Mouse (Mus musculus): Measurements from ENCODE around the gene Chsy1. TPM values are rescaled to one million over a fixed set of nuclear protein-coding genes. Genes with fewer than 3 reads are reported as not detected.

The Chsy1 gene
- polyA plus RNA-seq, 1 experiment from 2014 or later, result 11.7 TPM

DNA sequence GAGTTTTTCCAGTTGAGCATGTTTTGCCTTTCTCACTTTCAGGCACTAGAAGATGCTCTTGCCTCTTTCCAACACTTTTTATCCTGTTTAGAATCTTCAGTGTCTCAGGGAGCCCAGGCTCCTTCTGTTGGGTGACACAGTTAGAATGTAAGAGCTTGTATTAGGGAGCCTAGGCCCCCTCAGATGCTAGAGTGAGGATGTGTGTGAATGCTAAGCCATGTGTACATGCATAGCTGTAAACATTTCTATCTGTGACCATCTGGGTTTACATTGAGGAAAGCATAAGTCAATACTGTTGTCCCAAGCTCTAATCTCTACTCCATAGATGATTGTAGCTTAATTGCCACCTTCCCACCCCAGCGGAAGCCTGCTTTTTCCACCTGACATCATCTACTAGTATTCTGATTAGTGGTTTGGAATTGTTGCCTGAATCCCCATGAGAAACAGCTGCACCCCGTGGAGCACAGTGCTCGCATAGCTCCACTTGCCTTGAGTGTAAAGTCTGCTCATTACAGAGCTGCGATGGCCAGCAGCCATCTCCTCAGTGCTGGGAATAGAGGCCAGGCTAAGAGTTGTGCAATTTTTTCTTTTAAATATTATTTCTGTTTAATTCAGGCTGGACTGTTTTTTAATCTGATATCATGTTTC lies 31.7 kb downstream of the Chsy1 start:
- no peak overlapping the region for H3K4me2 ChIP-seq
- H3K9me3 ChIP-seq, result no peaks in the 10 kb centered on the region
- 86% methylated on average over 4 of the region's 4 CpGs for WGBS
- H3K4me1 ChIP-seq, result peaks cover 45% of the 10 kb centered on the region
- no peak overlapping the region for H3K9ac ChIP-seq
- H3K36me3 ChIP-seq, result peaks cover 19% of the 10 kb centered on the region
- no peak for ATAC-seq (ENCODE audit: extremely low read depth, insufficient number of reproducible peaks, low FRiP score, low TSS enrichment)
- H3K27ac ChIP-seq (replicated peaks), result no peak overlapping the region
- H3K27me3 ChIP-seq (replicated peaks), result no peaks in the 10 kb centered on the region
- H3K4me3 ChIP-seq, result no peak overlapping the region

DNA sequence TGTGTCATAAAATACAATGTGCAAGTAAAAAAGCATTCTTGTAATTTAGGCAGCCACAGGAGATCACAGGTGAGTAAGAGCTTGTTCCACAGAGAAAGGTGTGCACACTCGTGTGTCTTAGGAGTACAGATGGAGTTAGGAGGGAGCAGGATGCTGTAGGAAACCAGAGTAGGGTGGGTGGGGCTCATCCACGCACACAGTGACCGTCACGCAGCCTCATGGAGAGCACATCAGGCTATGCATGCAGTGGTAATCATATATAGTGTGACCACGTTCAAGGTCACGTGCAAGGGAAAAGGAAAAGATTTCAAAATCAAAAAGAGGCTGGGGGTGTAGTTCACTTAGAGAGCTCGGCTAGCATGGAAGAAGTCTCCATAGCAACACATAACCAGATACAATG lies 33.2 kb downstream of the Chsy1 start:
- H3K4me3 ChIP-seq, result no peak overlapping the region
- no peak overlapping the region for H3K27ac ChIP-seq (replicated peaks)
- peaks cover 31% of the 10 kb centered on the region for H3K4me1 ChIP-seq
- H3K27me3 ChIP-seq (replicated peaks), result no peaks in the 10 kb centered on the region
- H3K9me3 ChIP-seq, result no peaks in the 10 kb centered on the region
- no peak overlapping the region for H3K9ac ChIP-seq
- H3K36me3 ChIP-seq, result peaks cover 19% of the 10 kb centered on the region
- H3K4me2 ChIP-seq, result no peak overlapping the region
- ATAC-seq (ENCODE audit: extremely low read depth, insufficient number of reproducible peaks, low FRiP score, low TSS enrichment), result no peak
- 84% methylated on average over 7 of the region's 7 CpGs for WGBS

DNA sequence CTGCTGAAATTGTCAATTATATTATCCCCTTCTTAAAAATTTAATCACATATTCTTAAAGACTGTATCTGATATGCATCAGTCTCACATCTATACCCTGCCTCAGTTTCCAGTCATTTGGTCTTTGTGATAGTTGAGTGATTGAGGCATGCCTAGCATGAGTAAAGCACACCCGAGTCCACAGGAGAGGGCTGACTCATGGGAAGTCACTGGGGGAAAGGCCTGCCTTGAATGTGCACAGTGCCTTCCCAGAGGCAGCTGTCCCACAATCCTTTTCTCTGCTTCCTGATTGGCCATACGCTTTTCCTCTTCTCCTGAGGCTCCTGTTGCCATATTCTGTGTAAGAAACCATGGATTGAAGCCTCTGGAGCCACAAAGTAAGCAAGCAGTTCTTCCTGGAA lies 35.2 kb downstream of the Chsy1 start:
- ATAC-seq (ENCODE audit: extremely low read depth, insufficient number of reproducible peaks, low FRiP score, low TSS enrichment), result no peak
- Histone ChIP-seq H3K27ac (replicated peaks) (no peak overlapping the region), H3K36me3 (peaks cover 11% of the 10 kb centered on the region), H3K9ac (no peak overlapping the region), H3K4me1 (peaks cover 31% of the 10 kb centered on the region), H3K4me2 (no peak overlapping the region), H3K4me3 (no peak overlapping the region), H3K27me3 (replicated peaks) (no peaks in the 10 kb centered on the region), H3K9me3 (no peaks in the 10 kb centered on the region)
- 85% methylated on average over 2 of the region's 2 CpGs for WGBS

GRCm38 (mm10) chr7:66147156-66147555 lies 37.8 kb downstream of the Chsy1 start:
- Histone ChIP-seq H3K4me1 (peaks cover 27% of the 10 kb centered on the region), H3K36me3 (peaks cover 6% of the 10 kb centered on the region), H3K4me3 (no peak overlapping the region), H3K4me2 (no peak overlapping the region), H3K9ac (no peak overlapping the region), H3K27me3 (replicated peaks) (no peaks in the 10 kb centered on the region), H3K9me3 (no peaks in the 10 kb centered on the region), H3K27ac (replicated peaks) (no peak overlapping the region)
- ATAC-seq (ENCODE audit: extremely low read depth, insufficient number of reproducible peaks, low FRiP score, low TSS enrichment), result no peak
- 86% methylated on average over 1 of the region's 1 CpGs for WGBS

- no peak overlapping the region for H3K27ac ChIP-seq (replicated peaks)
- no peak overlapping the region for H3K4me2 ChIP-seq
- ATAC-seq (ENCODE audit: extremely low read depth, insufficient number of reproducible peaks, low FRiP score, low TSS enrichment), result no peak
- H3K4me1 ChIP-seq, result peaks cover 28% of the 10 kb centered on the region
- H3K36me3 ChIP-seq, result peaks cover 11% of the 10 kb centered on the region
- no peak overlapping the region for H3K9ac ChIP-seq
- no peak overlapping the region for H3K4me3 ChIP-seq
- H3K27me3 ChIP-seq (replicated peaks), result no peaks in the 10 kb centered on the region
- 98% methylated on average over 3 of the region's 3 CpGs for WGBS
- no peaks in the 10 kb centered on the region for H3K9me3 ChIP-seq
Observed at GRCm38 (mm10) chr7:66147816-66148215, 38.5 kb downstream of the Chsy1 start.

DNA sequence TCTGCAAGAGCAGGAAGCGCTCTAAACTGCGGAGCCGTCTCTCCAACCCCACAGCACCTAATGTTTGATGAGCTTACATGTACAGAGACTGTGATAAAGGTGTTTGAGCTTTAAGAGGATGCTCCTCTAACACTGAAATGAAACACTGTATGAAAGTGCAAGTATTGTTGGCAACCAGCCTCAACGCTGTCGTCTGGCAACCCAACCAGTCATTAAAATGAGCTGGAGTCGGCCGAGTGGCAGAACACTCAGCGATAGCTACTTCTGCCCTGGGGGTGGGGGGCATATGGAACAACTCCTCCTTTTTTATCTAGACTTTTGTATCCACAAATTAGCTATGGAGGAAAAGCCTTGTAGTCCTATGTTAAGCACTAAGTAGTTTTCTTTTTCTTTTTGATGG lies 40.2 kb downstream of the Chsy1 start:
- Histone ChIP-seq H3K36me3 (peaks cover 12% of the 10 kb centered on the region), H3K27me3 (replicated peaks) (no peaks in the 10 kb centered on the region), H3K4me3 (no peak overlapping the region), H3K4me2 (no peak overlapping the region), H3K9me3 (no peaks in the 10 kb centered on the region), H3K4me1 (peaks cover 40% of the 10 kb centered on the region), H3K9ac (no peak overlapping the region), H3K27ac (replicated peaks) (no peak overlapping the region)
- 79% methylated on average over 8 of the region's 8 CpGs for WGBS
- ATAC-seq (ENCODE audit: extremely low read depth, insufficient number of reproducible peaks, low FRiP score, low TSS enrichment), result no peak

DNA sequence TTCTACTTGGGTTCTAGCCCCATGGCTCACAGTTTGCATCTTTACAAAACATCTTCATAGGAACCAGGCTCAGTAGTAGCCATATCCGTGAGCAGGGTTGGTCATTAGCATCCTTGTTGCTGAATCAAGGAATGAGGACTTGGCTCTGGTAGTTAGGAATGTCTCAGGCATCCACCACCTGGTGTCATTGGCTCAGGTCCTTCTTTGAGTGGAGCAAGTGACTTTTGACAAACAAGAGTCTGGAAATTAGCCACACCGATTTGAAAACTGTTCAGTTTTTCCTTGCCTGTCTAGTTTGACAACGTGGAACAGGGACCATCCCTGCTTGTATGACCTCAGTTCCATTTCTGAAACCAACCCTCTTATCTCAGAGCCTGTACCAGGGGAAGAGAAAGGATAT lies 41.1 kb downstream of the Chsy1 start:
- Histone ChIP-seq H3K4me1 (peaks cover 47% of the 10 kb centered on the region), H3K9me3 (no peaks in the 10 kb centered on the region), H3K27ac (replicated peaks) (no peak overlapping the region), H3K9ac (no peak overlapping the region), H3K36me3 (peaks cover 10% of the 10 kb centered on the region), H3K4me3 (no peak overlapping the region), H3K4me2 (no peak overlapping the region), H3K27me3 (replicated peaks) (no peaks in the 10 kb centered on the region)
- ATAC-seq (ENCODE audit: extremely low read depth, insufficient number of reproducible peaks, low FRiP score, low TSS enrichment), result no peak
- WGBS, result 71% methylated on average over 3 of the region's 3 CpGs

DNA sequence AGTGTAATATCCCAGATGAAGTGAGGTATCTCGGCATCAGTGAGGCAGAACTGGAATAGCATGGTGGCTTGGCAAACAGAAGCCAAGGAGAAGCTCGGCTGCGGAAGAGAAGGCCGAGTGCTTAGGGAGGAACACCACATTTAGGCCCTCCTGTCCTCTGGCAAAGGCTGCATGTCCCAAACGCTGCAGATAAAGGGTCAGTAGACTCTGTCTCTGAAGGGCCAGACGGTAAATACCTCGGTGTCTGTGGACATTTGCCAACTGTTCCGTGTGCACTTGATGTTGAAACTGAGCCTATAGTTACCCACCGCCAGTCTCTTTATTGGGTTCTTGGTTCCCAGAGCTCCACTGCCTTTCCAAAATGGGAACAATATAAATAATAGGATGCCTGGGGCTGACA lies 48.1 kb downstream of the Chsy1 start:
- WGBS, result 30% methylated on average over 9 of the region's 9 CpGs
- no peaks in the 10 kb centered on the region for H3K27me3 ChIP-seq (replicated peaks)
- no peak for ATAC-seq (ENCODE audit: extremely low read depth, insufficient number of reproducible peaks, low FRiP score, low TSS enrichment)
- no peak overlapping the region; the same call in 1 of the 2 replicates for H3K4me3 ChIP-seq
- H3K4me2 ChIP-seq, result peak overlapping the region; percentile 50
- H3K36me3 ChIP-seq, result peaks cover 9% of the 10 kb centered on the region
- H3K27ac ChIP-seq (replicated peaks), result peak overlapping the region; percentile 77
- peaks cover 54% of the 10 kb centered on the region for H3K4me1 ChIP-seq
- H3K9me3 ChIP-seq, result no peaks in the 10 kb centered on the region
- H3K9ac ChIP-seq, result peak overlapping the region; percentile 8; the same call in 1 of the 2 replicates

DNA sequence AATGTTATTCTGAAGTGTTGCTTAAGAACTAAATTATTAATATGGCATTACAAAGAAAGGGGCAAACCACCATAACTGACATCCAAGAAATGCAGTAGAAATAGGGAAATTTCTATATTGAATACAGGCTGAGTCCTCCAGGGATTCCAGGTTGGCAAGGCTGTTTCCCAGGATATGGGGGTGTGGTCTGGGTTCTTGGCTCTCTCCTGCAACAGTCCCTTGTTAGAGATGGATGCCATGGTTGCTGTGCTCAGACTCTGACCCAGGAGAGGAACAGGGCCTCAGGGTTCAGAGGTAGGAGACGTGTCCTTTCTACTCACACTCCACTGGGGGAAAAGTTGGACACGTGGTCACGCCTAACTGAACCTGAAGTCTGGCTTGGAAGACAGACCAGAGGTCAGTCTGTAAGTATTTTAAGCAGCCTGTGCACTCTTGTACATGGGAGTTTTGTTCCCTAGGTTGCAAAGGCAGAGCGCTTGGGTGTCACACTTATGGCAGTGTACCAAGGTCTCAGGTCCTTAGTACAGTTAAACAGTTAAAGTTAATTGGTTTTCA lies 48.6 kb downstream of the Chsy1 start:
- Histone ChIP-seq H3K27ac (replicated peaks) (peak overlapping the region; percentile 77), H3K36me3 (peaks cover 7% of the 10 kb centered on the region), H3K27me3 (replicated peaks) (no peaks in the 10 kb centered on the region), H3K4me1 (peaks cover 53% of the 10 kb centered on the region), H3K4me3 (no peak overlapping the region), H3K9me3 (no peaks in the 10 kb centered on the region), H3K4me2 (peak overlapping the region; percentile 50; the same call in 1 of the 2 replicates), H3K9ac (no peak overlapping the region)
- WGBS, result 78% methylated on average over 4 of the region's 4 CpGs
- ATAC-seq (ENCODE audit: extremely low read depth, insufficient number of reproducible peaks, low FRiP score, low TSS enrichment), result no peak

GRCm38 (mm10) chr7:66158616-66159129 lies 49.4 kb downstream of the Chsy1 start:
- Histone ChIP-seq H3K4me3 (no peak overlapping the region), H3K36me3 (peaks cover 4% of the 10 kb centered on the region; the same call in 1 of the 2 replicates), H3K9ac (no peak overlapping the region), H3K27ac (replicated peaks) (no peak overlapping the region), H3K9me3 (no peaks in the 10 kb centered on the region), H3K27me3 (replicated peaks) (no peaks in the 10 kb centered on the region), H3K4me1 (peaks cover 56% of the 10 kb centered on the region), H3K4me2 (no peak overlapping the region)
- ATAC-seq (ENCODE audit: extremely low read depth, insufficient number of reproducible peaks, low FRiP score, low TSS enrichment), result no peak
- WGBS, result 76% methylated on average over 9 of the region's 9 CpGs

DNA sequence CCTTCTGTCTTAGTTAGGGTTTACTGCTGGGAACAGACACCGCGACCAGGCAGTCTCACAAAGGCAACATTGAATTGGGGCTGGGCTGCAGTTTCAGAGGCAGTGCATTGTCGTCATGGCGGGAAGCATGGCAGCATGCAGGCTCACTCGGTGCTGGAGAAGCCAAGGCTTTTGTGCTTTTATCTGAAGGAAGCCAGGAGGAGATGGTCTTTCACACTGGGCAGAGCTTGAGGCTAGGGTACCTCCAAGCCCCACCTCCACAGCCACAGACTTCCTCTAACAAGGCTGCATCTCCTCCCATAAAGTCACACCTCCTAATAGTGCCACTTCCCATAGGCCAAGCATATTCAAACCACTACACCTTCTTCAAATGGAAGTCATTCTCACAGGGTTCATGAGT lies 50.6 kb downstream of the Chsy1 start:
- Histone ChIP-seq H3K4me1 (peaks cover 60% of the 10 kb centered on the region), H3K27ac (replicated peaks) (no peak overlapping the region), H3K36me3 (peaks cover 4% of the 10 kb centered on the region; the same call in 1 of the 2 replicates), H3K27me3 (replicated peaks) (no peaks in the 10 kb centered on the region), H3K4me3 (no peak overlapping the region), H3K9ac (no peak overlapping the region), H3K9me3 (no peaks in the 10 kb centered on the region), H3K4me2 (no peak overlapping the region)
- ATAC-seq (ENCODE audit: extremely low read depth, insufficient number of reproducible peaks, low FRiP score, low TSS enrichment), result no peak
- WGBS, result 73% methylated on average over 5 of the region's 5 CpGs

DNA sequence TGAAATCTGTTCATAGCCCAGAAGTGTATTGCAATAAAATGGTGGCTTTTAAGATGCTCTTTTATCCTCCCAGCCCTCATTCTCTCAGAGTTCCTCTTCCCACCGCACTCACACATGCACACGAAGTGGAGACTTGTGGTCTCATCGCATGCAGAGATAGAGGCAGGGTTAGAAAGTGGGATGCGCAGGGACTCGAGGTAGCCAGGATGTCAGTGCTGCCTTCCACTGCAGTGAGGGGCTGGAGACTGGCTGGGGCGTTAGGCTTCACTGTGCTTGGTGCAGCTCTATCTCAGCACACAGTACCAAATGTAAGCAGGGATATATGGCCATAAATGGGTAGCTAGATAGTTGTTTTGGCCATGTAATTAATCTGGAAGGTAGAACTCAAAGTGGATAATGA lies 52.5 kb downstream of the Chsy1 start:
- Histone ChIP-seq H3K9me3 (no peaks in the 10 kb centered on the region), H3K27ac (replicated peaks) (no peak overlapping the region), H3K9ac (no peak overlapping the region), H3K36me3 (peaks cover 4% of the 10 kb centered on the region; the same call in 1 of the 2 replicates), H3K4me2 (no peak overlapping the region), H3K27me3 (replicated peaks) (no peaks in the 10 kb centered on the region), H3K4me3 (no peak overlapping the region), H3K4me1 (peaks cover 49% of the 10 kb centered on the region)
- 79% methylated on average over 6 of the region's 6 CpGs for WGBS
- ATAC-seq (ENCODE audit: extremely low read depth, insufficient number of reproducible peaks, low FRiP score, low TSS enrichment), result no peak

Data from heart, embryonic 13.5 days (tissue).